Mouse (Mus musculus) lung, adult 2 months (tissue): ENCODE measurements at regions not wholly inside any gene's neighbourhood (a gene's known extent, or its start where the extent isn't known, plus 50 kb on each side); places are given as distances from the start of the nearest gene placed in this dataset.

Experiments used
- CTCF ChIP-seq: fragments of 200-500 bp; IDR thresholded peaks from 2 replicates; pipeline ENCODE4 v1.5.1; 2011; ENCODE audit warnings: mild to moderate bottlenecking, low read length, control low read depth; ENCODE audit not compliant: insufficient read depth
- POLR2A ChIP-seq: fragments of 200-500 bp; IDR thresholded peaks from 2 replicates; pipeline ENCODE4 v1.6.1; 2011; ENCODE audit warnings: low read depth, mild to moderate bottlenecking, control low read depth, low read length, borderline replicate concordance; ENCODE audit errors: extremely low read depth

DNA sequence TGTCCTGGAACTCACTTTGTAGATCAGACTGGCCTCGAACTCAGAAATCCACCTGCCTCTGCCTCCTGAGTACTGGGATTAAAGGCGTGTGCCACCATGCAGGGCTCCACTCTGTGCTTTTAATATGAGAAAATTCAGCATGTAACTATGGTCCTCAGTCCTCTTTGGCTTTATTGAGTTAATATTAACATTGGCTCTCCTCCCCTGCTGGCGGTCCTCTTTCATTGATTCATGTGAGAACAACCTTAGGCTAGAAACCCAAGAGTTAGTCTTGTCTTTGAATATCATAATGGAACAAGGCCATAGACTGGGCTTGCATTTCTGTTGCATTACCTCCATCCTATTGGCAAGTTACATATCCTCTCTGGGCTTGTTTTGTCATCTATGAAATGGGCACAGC, 216.1 kb upstream of the Gmds start:
- TF ChIP-seq POLR2A (no peak), CTCF (no peak)
